Mouse (Mus musculus): ENCODE results near the gene Blmh.

Gene Blmh

GRCm38 (mm10) chr11:76924759-76925236, at the start of gene Blmh:
Gene Blmh (plus strand): TSS chr11:76924809.
- peak; percentile 23 to 51 for DNase-seq

GRCm38 (mm10) chr11:76879816-76880215, 44.8 kb upstream of the Blmh start:
- no peak for DNase-seq

GRCm38 (mm10) chr11:76884451-76884850, 40.2 kb upstream of the Blmh start:
- DNase-seq = no peak

GRCm38 (mm10) chr11:76889339-76890164, 35.1 kb upstream of the Blmh start:
- DNase-seq = peak; percentile 68 to 74

- no peak for DNase-seq
Observed at GRCm38 (mm10) chr11:76891171-76891570, 33.4 kb upstream of the Blmh start.

GRCm38 (mm10) chr11:76891738-76892349, 32.8 kb upstream of the Blmh start:
- no peak for DNase-seq

- no peak for DNase-seq
Observed at GRCm38 (mm10) chr11:76892972-76893371, 31.6 kb upstream of the Blmh start.

GRCm38 (mm10) chr11:76893570-76893969, 31.0 kb upstream of the Blmh start:
- peak; percentile 63 to 83 for DNase-seq

- DNase-seq = peak; percentile 77 to 81
Observed at GRCm38 (mm10) chr11:76894240-76894639, 30.4 kb upstream of the Blmh start.

- DNase-seq = peak in 1 of 2 experiments; percentile 21
Observed at GRCm38 (mm10) chr11:76896360-76896759, 28.2 kb upstream of the Blmh start.

GRCm38 (mm10) chr11:76897126-76897525, 27.5 kb upstream of the Blmh start:
- DNase-seq = peak in 1 of 2 experiments; percentile 21

GRCm38 (mm10) chr11:76897871-76898270, 26.7 kb upstream of the Blmh start:
- no peak for DNase-seq

- no peak for DNase-seq
Observed at GRCm38 (mm10) chr11:76898751-76899150, 25.9 kb upstream of the Blmh start.

- peak; percentile 70 to 77 for DNase-seq
Observed at GRCm38 (mm10) chr11:76899758-76900738, 24.6 kb upstream of the Blmh start.

GRCm38 (mm10) chr11:76901579-76902361, 22.8 kb upstream of the Blmh start, which contains the start of gene Tmigd1:
Gene Tmigd1 (plus strand): TSS chr11:76902159.
- no peak for DNase-seq

- DNase-seq = no peak
Observed at GRCm38 (mm10) chr11:76904340-76904739, 20.3 kb upstream of the Blmh start.

- DNase-seq = no peak
Observed at GRCm38 (mm10) chr11:76908651-76909050, 16.0 kb upstream of the Blmh start.

GRCm38 (mm10) chr11:76911325-76912054, 13.1 kb upstream of the Blmh start:
- peak; percentile 70 to 89 for DNase-seq

GRCm38 (mm10) chr11:76912055-76912395, 12.6 kb upstream of the Blmh start:
- DNase-seq = peak; percentile 59 to 79

GRCm38 (mm10) chr11:76914366-76914765, 10.2 kb upstream of the Blmh start:
- no peak for DNase-seq

GRCm38 (mm10) chr11:76916539-76917229, 7.9 kb upstream of the Blmh start:
- DNase-seq = peak; percentile 54 to 69

Measured in kidney, postnatal 25 days (tissue).